Mouse (Mus musculus) CH12.LX (cell line): ENCODE results near the gene Mns1. TPM values are rescaled to one million over a fixed set of nuclear protein-coding genes. Genes with fewer than 3 reads are reported as not detected.

ENCODE experiments used
- DNase-seq: peaks from one replicate; pipeline ENCODE4 v3.0.0-alpha.2; 2013; ENCODE audit errors: extremely low read depth
- H3K27ac ChIP-seq: 2 replicates; pipeline ENCODE4 v1.5.1; 2012; ENCODE audit warnings: low read depth, mild to moderate bottlenecking, control low read depth, moderate library complexity; ENCODE audit not compliant: insufficient read depth
- H3K27me3 ChIP-seq: replicated peaks from 2 replicates; pipeline ENCODE3; 2012; ENCODE audit warnings: inconsistent platforms
- H3K36me3 ChIP-seq, 2 experiments: replicated peaks in 1 of 2; 2 replicates each; pipeline versions ENCODE3 to v1.6.1; 2012; ENCODE audit warnings: inconsistent platforms in 1 of 2, low read length in 1 of 2, mild to moderate bottlenecking in 1 of 2, mixed read lengths in 1 of 2, moderate library complexity in 1 of 2; ENCODE audit not compliant: control insufficient read depth in 1 of 2, insufficient read depth in 1 of 2
- H3K4me1 ChIP-seq, 2 experiments: 2 replicates each; pipeline ENCODE4 v1.6.1; 2012; ENCODE audit warnings: inconsistent platforms in 1 of 2, moderate library complexity in 1 of 2; ENCODE audit not compliant: insufficient read depth in 2 of 2, control insufficient read depth in 1 of 2
- H3K4me2 ChIP-seq: 2 replicates; pipeline ENCODE4 v1.6.1; 2012; ENCODE audit warnings: low read depth, mild to moderate bottlenecking, control low read depth; ENCODE audit not compliant: poor library complexity, insufficient read depth, severe bottlenecking
- H3K4me3 ChIP-seq, 3 experiments: fragments of 150-350 bp in 1 of 3; sonication (generic) in 1 of 3; replicated peaks in 1 of 3; 2 replicates each; pipeline versions ENCODE3 to v1.5.1; 2011 to 2012; ENCODE audit warnings: low read depth in 2 of 3, low read length in 2 of 3, mild to moderate bottlenecking in 2 of 3, moderate library complexity in 2 of 3, control low read depth in 1 of 3, improper control_type of control experiment in 1 of 3, inconsistent platforms in 1 of 3, mixed read lengths in 1 of 3; ENCODE audit not compliant: poor library complexity in 1 of 3
- H3K79me2 ChIP-seq: replicated peaks from 2 replicates; pipeline ENCODE4 v1.6.1; 2012; ENCODE audit warnings: mild to moderate bottlenecking, moderate library complexity; ENCODE audit not compliant: control insufficient read depth, poor library complexity, insufficient read depth, severe bottlenecking; ENCODE audit errors: extremely low read depth
- H3K9ac ChIP-seq: 2 replicates; pipeline ENCODE4 v1.6.1; 2012; ENCODE audit warnings: low read depth, mild to moderate bottlenecking, control low read depth, moderate library complexity; ENCODE audit not compliant: insufficient read depth
- H3K9me3 ChIP-seq: replicated peaks from 2 replicates; pipeline ENCODE3; 2012; ENCODE audit warnings: low read length, inconsistent platforms, mixed read lengths
- BHLHE40 ChIP-seq: IDR thresholded peaks from 2 replicates; pipeline ENCODE4 v1.6.1; 2011; ENCODE audit warnings: mild to moderate bottlenecking, low read depth, low read length, improper control_type of control experiment
- CTCF ChIP-seq, 2 experiments: IDR thresholded peaks in 1 of 2; conservative IDR thresholded peaks in 1 of 2; 2 replicates each; pipeline ENCODE4 v1.5.1; 2011 to 2012; ENCODE audit warnings: low read depth in 2 of 2, low read length in 2 of 2, improper control_type of control experiment in 1 of 2, inconsistent platforms in 1 of 2, mild to moderate bottlenecking in 1 of 2, moderate library complexity in 1 of 2
- ELF1 ChIP-seq: IDR thresholded peaks from 2 replicates; pipeline ENCODE4 v1.6.1; 2014; ENCODE audit warnings: low read depth, mild to moderate bottlenecking, inconsistent platforms, low read length, improper control_type of control experiment
- EP300 ChIP-seq: IDR thresholded peaks from 2 replicates; pipeline ENCODE4 v1.6.1; 2011; ENCODE audit warnings: low read length, improper control_type of control experiment
- ETS1 ChIP-seq: conservative IDR thresholded peaks from 2 replicates; pipeline ENCODE4 v1.6.1; 2012; ENCODE audit warnings: low read depth, mild to moderate bottlenecking, inconsistent platforms, low read length, improper control_type of control experiment, moderate library complexity
- GABPA ChIP-seq: IDR thresholded peaks from 2 replicates; pipeline ENCODE4 v1.6.1; 2012; ENCODE audit warnings: low read depth, low read length, improper control_type of control experiment, inconsistent platforms; ENCODE audit not compliant: insufficient replicate concordance
- HCFC1 ChIP-seq: IDR thresholded peaks from 2 replicates; pipeline ENCODE4 v1.6.1; 2012; ENCODE audit warnings: low read depth, mild to moderate bottlenecking, inconsistent platforms, low read length, improper control_type of control experiment
- IRF4 ChIP-seq: IDR thresholded peaks from 2 replicates; pipeline ENCODE4 v1.6.1; 2014; ENCODE audit warnings: low read depth, mild to moderate bottlenecking, inconsistent platforms, low read length, improper control_type of control experiment
- JUN ChIP-seq: IDR thresholded peaks from 2 replicates; pipeline ENCODE4 v1.6.1; 2011; ENCODE audit warnings: low read depth, mild to moderate bottlenecking, low read length, improper control_type of control experiment, moderate library complexity; ENCODE audit not compliant: insufficient read depth
- JUND ChIP-seq: conservative IDR thresholded peaks from 2 replicates; pipeline ENCODE4 v1.6.1; 2011; ENCODE audit warnings: low read depth, low read length, improper control_type of control experiment
- KAT2A ChIP-seq: IDR thresholded peaks from 2 replicates; pipeline ENCODE4 v1.6.1; 2012; ENCODE audit warnings: low read length, improper control_type of control experiment, inconsistent platforms; ENCODE audit not compliant: insufficient replicate concordance
- MAX ChIP-seq: IDR thresholded peaks from 2 replicates; pipeline ENCODE4 v1.6.1; 2011; ENCODE audit warnings: low read length, improper control_type of control experiment
- MAZ ChIP-seq: IDR thresholded peaks from 2 replicates; pipeline ENCODE4 v1.6.1; 2012; ENCODE audit warnings: low read depth, mild to moderate bottlenecking, inconsistent platforms, low read length, improper control_type of control experiment, moderate library complexity
- MEF2A ChIP-seq: IDR thresholded peaks from 2 replicates; pipeline ENCODE4 v1.6.1; 2014; ENCODE audit warnings: low read depth, mild to moderate bottlenecking, inconsistent platforms, low read length, improper control_type of control experiment, borderline replicate concordance
- MXI1 ChIP-seq: IDR thresholded peaks from 2 replicates; pipeline ENCODE4 v1.6.1; 2011; ENCODE audit warnings: mild to moderate bottlenecking, low read depth, low read length, improper control_type of control experiment
- MYC ChIP-seq: IDR thresholded peaks from 2 replicates; pipeline ENCODE4 v1.6.1; 2011; ENCODE audit warnings: low read depth, mild to moderate bottlenecking, improper control_type of control experiment, low read length
- NELFE ChIP-seq: IDR thresholded peaks from 2 replicates; pipeline ENCODE4 v1.6.1; 2011; ENCODE audit warnings: low read depth, low read length, improper control_type of control experiment
- POLR2A ChIP-seq: IDR thresholded peaks from 2 replicates; pipeline ENCODE4 v1.6.1; 2011; ENCODE audit warnings: low read depth, mild to moderate bottlenecking, improper control_type of control experiment, low read length
- POLR2AphosphoS2 ChIP-seq: IDR thresholded peaks from 2 replicates; pipeline ENCODE4 v1.6.1; 2011; ENCODE audit warnings: low read depth, low read length, improper control_type of control experiment
- RAD21 ChIP-seq: IDR thresholded peaks from 2 replicates; pipeline ENCODE4 v1.6.1; 2011; ENCODE audit warnings: low read depth, mild to moderate bottlenecking, low read length, improper control_type of control experiment, moderate library complexity
- SIN3A ChIP-seq: IDR thresholded peaks from 2 replicates; pipeline ENCODE4 v1.6.1; 2012; ENCODE audit warnings: low read length, improper control_type of control experiment, inconsistent platforms
- SMC3 ChIP-seq: IDR thresholded peaks from 2 replicates; pipeline ENCODE4 v1.6.1; 2011; ENCODE audit warnings: low read depth, low read length, improper control_type of control experiment
- TBP ChIP-seq: conservative IDR thresholded peaks from 2 replicates; pipeline ENCODE4 v1.6.1; 2011; ENCODE audit warnings: low read depth, low read length, improper control_type of control experiment
- TCF12 ChIP-seq: IDR thresholded peaks from 2 replicates; pipeline ENCODE4 v1.6.1; 2014; ENCODE audit warnings: low read depth, mild to moderate bottlenecking, inconsistent platforms, low read length, improper control_type of control experiment
- UBTF ChIP-seq: IDR thresholded peaks from 2 replicates; pipeline ENCODE4 v1.6.1; 2012; ENCODE audit warnings: low read depth, mild to moderate bottlenecking, inconsistent platforms, low read length, improper control_type of control experiment, moderate library complexity
- USF1 ChIP-seq: IDR thresholded peaks from 2 replicates; pipeline ENCODE4 v1.6.1; 2014; ENCODE audit warnings: low read depth, mild to moderate bottlenecking, inconsistent platforms, low read length, improper control_type of control experiment
- USF2 ChIP-seq: conservative IDR thresholded peaks from 2 replicates; pipeline ENCODE4 v1.6.1; 2011; ENCODE audit warnings: low read depth, low read length, improper control_type of control experiment
- ZKSCAN1 ChIP-seq: IDR thresholded peaks from 2 replicates; pipeline ENCODE4 v1.6.1; 2012; ENCODE audit warnings: low read depth, inconsistent platforms, low read length, improper control_type of control experiment, borderline replicate concordance
- ZNF384 ChIP-seq: IDR thresholded peaks from 2 replicates; pipeline ENCODE4 v1.6.1; 2012; ENCODE audit warnings: low read depth, low read length, improper control_type of control experiment, inconsistent platforms
- dilution Hi-C: fragments of 300-500 bp; cut with MboI; formaldehyde crosslinking; loops from 2 replicates; pipeline ENCODE4 v1.14.3; 2020; ENCODE audit warnings: low sequenced_read_pairs; ENCODE audit not compliant: extremely low pct_unique_long_range_greater_than_20kb, extremely low pct_ligation_motif_present
- in situ Hi-C: fragments of 300-500 bp; cut with MboI; formaldehyde crosslinking; loops from 3 replicates; pipeline ENCODE4 v1.14.3; 2019; ENCODE audit warnings: low sequenced_read_pairs, low pct_ligation_motif_present, low pct_unique_long_range_greater_than_20kb, mixed read lengths
- polyA plus RNA-seq: library from polyadenylated mRNA; unstranded; fragments of >175 nt; gene quantifications from 2 replicates; pipeline ENCODE4 v1.2.1, GENCODE M21; 2012; ENCODE audit warnings: low read depth; ENCODE audit not compliant: insufficient read length
- total RNA-seq, 2 experiments: library from RNA; depleted of rRNA; stranded (reverse); fragments of 300-350 nt in 1 of 2; fragments of >200 nt in 1 of 2; gene quantifications; 2 replicates each; pipeline ENCODE4 v1.2.3; 2012 to 2014

The Mns1 gene
- total and polyA plus RNA-seq, 3 experiments = 16.7 to 66.0 (median 19.4) TPM

DNA sequence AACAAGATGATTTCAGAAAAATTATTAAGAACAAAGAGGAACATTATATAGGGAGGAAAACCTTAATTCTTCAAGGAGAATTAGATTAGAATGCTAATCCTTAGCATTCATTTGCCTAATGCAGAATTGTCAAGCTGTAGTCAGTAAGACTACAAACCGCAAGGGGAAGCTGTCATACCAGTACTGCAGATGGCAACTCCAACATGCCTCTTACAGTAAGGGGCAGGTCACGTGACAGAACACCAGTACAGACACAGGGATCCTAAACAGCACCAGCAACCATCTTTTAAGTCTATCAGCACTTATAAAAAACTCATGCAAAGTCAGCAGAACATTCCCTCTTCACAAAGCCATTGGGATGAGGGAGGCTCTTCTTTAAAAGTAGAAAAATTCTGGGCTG lies 55.7 kb downstream of the Mns1 start:
- Histone ChIP-seq H3K27ac (no peak overlapping the region), H3K4me3 (no peak overlapping the region), H3K27me3 (no peaks in the 10 kb centered on the region), H3K79me2 (peaks cover 8% of the 10 kb centered on the region), H3K9me3 (no peaks in the 10 kb centered on the region), H3K4me1 (peaks cover 10 to 42% of the 10 kb centered on the region in 2 experiments), H3K4me2 (peak overlapping the region; percentile 52)
- dilution Hi-C loops = no loop called here
- peak; percentile 86 for DNase-seq
- in situ Hi-C loops = loop anchor here (5.0 kb wide), 1 partner anchor 34 kb away; no protein-coding TSS in a partner anchor
- TF ChIP-seq USF1 = peak; percentile 96
- TF ChIP-seq MYC = peak; percentile 84; the same call in 1 of the 2 replicates
- peak in 1 of 2 experiments; percentile 50; a peak in 2 of 4 replicates for TF ChIP-seq CTCF (conservative IDR thresholded peaks at IDR 0.05 in 1 of 2, IDR thresholded peaks at IDR 0.05 in 1 of 2; ENCODE audit: low read depth in 2 of 2, low read length in 2 of 2)
- TF ChIP-seq BHLHE40 = peak; percentile 98
- TF ChIP-seq IRF4 = peak; percentile 84; the same call in 1 of the 2 replicates
- TF ChIP-seq KAT2A = no peak
- TF ChIP-seq MAX = peak; percentile 95
- peak; percentile 62; the same call in 1 of the 2 replicates for TF ChIP-seq MXI1
- no peak for TF ChIP-seq MAZ
- TF ChIP-seq ELF1 = no peak
- peak; percentile 63 for TF ChIP-seq TBP
- no peak for TF ChIP-seq UBTF
- peak; percentile 57; the same call in 1 of the 2 replicates for TF ChIP-seq JUND
- TF ChIP-seq POLR2A = no peak
- no peak for TF ChIP-seq ZKSCAN1
- no peak for TF ChIP-seq GABPA
- no peak for TF ChIP-seq POLR2AphosphoS2
- no peak for TF ChIP-seq SIN3A
- peak; percentile 46 for TF ChIP-seq RAD21
- no peak for TF ChIP-seq JUN
- peak; percentile 97 for TF ChIP-seq USF2
- TF ChIP-seq TCF12 = peak; percentile 65
- TF ChIP-seq ZNF384 = no peak
- no peak; the same call in 1 of the 2 replicates for TF ChIP-seq HCFC1
- TF ChIP-seq ETS1 = peak; percentile 61
- TF ChIP-seq MEF2A = peak; percentile 64; the same call in 1 of the 2 replicates
- TF ChIP-seq SMC3 = 0 out of 2 replicates have a peak, but pooled peaks have one; percentile 10
- TF ChIP-seq EP300 = peak; percentile 75; the same call in 1 of the 2 replicates
- no peak for TF ChIP-seq NELFE
- TF ChIP-seq, all 38 proteins: peak for 16
- H3K36me3 ChIP-seq = peaks cover 0 to 2% of the 10 kb centered on the region in 2 experiments
- no peak overlapping the region for H3K9ac ChIP-seq
